Mouse (Mus musculus): ENCODE data around the gene Gpc3. TPM values are rescaled to one million over a fixed set of nuclear protein-coding genes. Genes with fewer than 3 reads are reported as not detected.
"Not testable (repeated sequence)": the region's sequence is repeated elsewhere in the genome, so short reads cannot be mapped to it uniquely, and the experiment has no call there.

Gpc3 gene
- polyA plus RNA-seq, 1 experiment, result not detected

DNA sequence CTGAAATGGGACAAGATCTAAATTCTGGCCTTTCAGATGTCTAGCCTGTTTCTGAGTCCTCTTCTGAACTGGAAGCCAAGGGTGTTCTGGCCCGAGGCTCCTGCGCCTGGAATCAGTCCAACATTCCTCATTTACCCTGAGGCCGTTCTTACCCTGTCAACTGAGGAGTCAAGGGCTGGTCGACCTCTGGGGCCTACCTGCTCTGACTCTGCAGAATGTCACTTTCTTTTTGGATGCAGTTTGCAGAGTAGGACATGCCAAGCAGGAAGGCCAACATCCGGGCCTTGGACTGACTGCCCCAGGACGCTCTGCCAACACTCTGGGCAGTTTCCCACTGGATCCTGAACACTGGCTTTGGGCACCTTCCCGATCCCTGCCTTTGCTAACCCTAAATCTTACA is 352.2 kb downstream of the Gpc3 start:
- no peak overlapping the region for H3K4me3 ChIP-seq
- TF ChIP-seq CEBPB (IDR thresholded peaks at IDR 0.05; ENCODE audit: insufficient read depth, poor library complexity, severe bottlenecking) (no peak), E2F4 (IDR thresholded peaks at IDR 0.05; ENCODE audit: insufficient read depth) (no peak), SRF (IDR thresholded peaks at IDR 0.05; ENCODE audit: control insufficient read depth, insufficient read length, low read depth) (no peak), USF1 (IDR thresholded peaks at IDR 0.05; ENCODE audit: low read depth) (no peak), MYOD1 (IDR thresholded peaks at IDR 0.05; ENCODE audit: control insufficient read depth in 1 of 3, insufficient read length in 2 of 3, low read depth in 2 of 3) (no peak), MYOG (IDR thresholded peaks at IDR 0.05; ENCODE audit: control insufficient read depth in 1 of 3, insufficient read depth in 1 of 3, insufficient read length in 2 of 3, low read depth in 2 of 3) (no peak), POLR2AphosphoS2 (IDR thresholded peaks at IDR 0.05; ENCODE audit: insufficient read length, low read depth) (no peak), MAX (IDR thresholded peaks at IDR 0.05; ENCODE audit: low read depth) (no peak), POLR2A (IDR thresholded peaks at IDR 0.05; ENCODE audit: insufficient read length, low read depth) (no peak), TCF3 (IDR thresholded peaks at IDR 0.05; ENCODE audit: insufficient read length, low read depth) (no peak), TCF12 (IDR thresholded peaks at IDR 0.05; ENCODE audit: insufficient read depth, poor library complexity, severe bottlenecking) (no peak), REST (IDR thresholded peaks at IDR 0.05; ENCODE audit: insufficient read depth, insufficient read length) (no peak)
- no peak overlapping the region for H3K4me2 ChIP-seq (ENCODE audit: low read depth)

DNA sequence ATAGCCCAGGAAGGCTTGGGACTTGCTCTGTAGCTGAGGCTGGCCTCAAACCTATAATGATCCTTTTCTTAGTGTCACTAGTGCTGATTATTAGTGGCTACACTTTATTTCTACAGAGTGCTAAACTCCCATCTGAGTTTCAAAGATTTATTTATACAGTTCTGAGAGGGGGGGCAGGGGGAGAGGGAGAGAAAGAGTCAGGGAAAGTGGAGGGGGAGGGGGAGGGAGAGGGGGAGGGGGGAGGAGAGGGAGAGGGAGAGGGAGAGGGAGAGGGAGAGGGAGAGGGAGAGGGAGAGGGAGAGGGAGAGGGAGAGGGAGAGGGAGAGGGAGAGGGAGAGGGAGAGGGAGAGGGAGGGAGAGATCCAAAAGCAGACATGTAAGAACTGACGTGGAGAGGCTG is 354.0 kb downstream of the Gpc3 start:
- not testable (repeated sequence) for H3K27me3 ChIP-seq (ENCODE audit: control insufficient read depth, insufficient read depth, insufficient read length); H3K4me3 ChIP-seq; H3ac ChIP-seq (ENCODE audit: control insufficient read depth, insufficient read length); H3K4me2 ChIP-seq (ENCODE audit: low read depth); H3K79me2 ChIP-seq (ENCODE audit: control insufficient read depth, insufficient read depth); H3K36me3 ChIP-seq (ENCODE audit: control insufficient read depth, insufficient read depth)

More for the DNA sequence above, 352.2 kb downstream of the Gpc3 start:
- H3K36me3 ChIP-seq (ENCODE audit: control insufficient read depth, insufficient read depth), result no peaks in the 10 kb centered on the region
- no peak overlapping the region for H3ac ChIP-seq (ENCODE audit: control insufficient read depth, insufficient read length)
- no peaks in the 10 kb centered on the region for H3K79me2 ChIP-seq (ENCODE audit: control insufficient read depth, insufficient read depth)
- H3K27me3 ChIP-seq (ENCODE audit: control insufficient read depth, insufficient read depth, insufficient read length), result no peaks in the 10 kb centered on the region

DNA sequence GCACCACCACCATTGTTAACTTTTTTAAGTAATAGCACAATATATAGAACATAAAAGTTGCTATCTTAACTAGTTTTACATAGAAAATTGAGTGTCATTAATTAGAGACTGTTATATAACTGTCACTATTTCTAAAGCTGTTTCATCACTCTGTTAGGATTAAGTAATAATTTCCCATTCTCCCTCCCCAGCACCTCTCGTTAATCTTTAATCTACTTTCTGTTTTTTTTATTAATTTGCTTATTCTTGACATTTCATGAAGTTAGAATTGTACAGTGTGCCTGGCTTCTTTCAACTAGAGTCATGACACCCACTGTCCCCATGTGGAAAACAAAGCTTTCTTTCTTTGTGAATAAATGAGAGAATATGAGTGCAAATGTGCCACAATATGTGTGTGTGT is 359.2 kb downstream of the Gpc3 start:
- no peak overlapping the region for H3ac ChIP-seq (ENCODE audit: control insufficient read depth, insufficient read length)
- H3K4me3 ChIP-seq, result no peak overlapping the region
- no peaks in the 10 kb centered on the region for H3K79me2 ChIP-seq (ENCODE audit: control insufficient read depth, insufficient read depth)
- no peak overlapping the region for H3K4me2 ChIP-seq (ENCODE audit: low read depth)
- TF ChIP-seq E2F4 (IDR thresholded peaks at IDR 0.05; ENCODE audit: insufficient read depth), result no peak
- H3K36me3 ChIP-seq (ENCODE audit: control insufficient read depth, insufficient read depth), result no peaks in the 10 kb centered on the region
- no peaks in the 10 kb centered on the region for H3K27me3 ChIP-seq (ENCODE audit: control insufficient read depth, insufficient read depth, insufficient read length)

DNA sequence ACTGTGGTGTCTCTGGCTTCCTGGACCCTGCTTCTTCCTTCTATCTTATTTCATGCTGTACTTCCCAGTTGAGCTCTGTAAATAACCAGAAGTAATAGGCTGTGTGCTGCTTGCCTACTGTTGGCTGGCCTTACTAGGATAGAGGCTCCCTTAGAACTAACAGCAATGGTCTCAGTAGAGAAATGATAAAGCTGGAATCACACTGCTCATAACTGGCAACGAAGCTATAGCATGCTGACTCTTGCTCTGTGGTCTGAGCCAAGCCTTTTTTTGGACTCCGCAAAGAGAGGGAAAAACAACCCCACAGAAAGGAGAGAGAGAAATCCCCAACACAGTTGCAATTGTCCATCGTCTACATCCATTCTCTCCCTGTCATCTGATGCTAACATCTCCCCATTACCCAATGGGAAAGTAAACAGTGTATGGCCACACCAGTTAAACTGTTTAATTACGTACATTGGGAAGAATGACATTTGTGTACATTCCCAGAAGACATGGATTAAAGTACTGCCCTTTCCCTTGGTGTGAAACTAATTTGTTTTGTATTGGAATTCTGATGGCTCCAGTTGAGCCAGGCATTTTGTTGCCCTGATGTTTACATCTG is 368.0 kb downstream of the Gpc3 start:
- Histone ChIP-seq H3K79me2 (ENCODE audit: control insufficient read depth, insufficient read depth) (no peaks in the 10 kb centered on the region), H3K4me3 (no peak overlapping the region), H3K27me3 (ENCODE audit: control insufficient read depth, insufficient read depth, insufficient read length) (no peaks in the 10 kb centered on the region), H3K36me3 (ENCODE audit: control insufficient read depth, insufficient read depth) (no peaks in the 10 kb centered on the region), H3K4me2 (ENCODE audit: low read depth) (no peak overlapping the region), H3ac (ENCODE audit: control insufficient read depth, insufficient read length) (no peak overlapping the region)
- no peak for TF ChIP-seq REST (IDR thresholded peaks at IDR 0.05; ENCODE audit: insufficient read depth, insufficient read length)
- TF ChIP-seq MYOD1 (IDR thresholded peaks at IDR 0.05; ENCODE audit: control insufficient read depth in 1 of 3, insufficient read length in 2 of 3, low read depth in 2 of 3), result no peak
- no peak for TF ChIP-seq TCF3 (IDR thresholded peaks at IDR 0.05; ENCODE audit: insufficient read length, low read depth)
- no peak for TF ChIP-seq E2F4 (IDR thresholded peaks at IDR 0.05; ENCODE audit: insufficient read depth)
- TF ChIP-seq CEBPB (IDR thresholded peaks at IDR 0.05; ENCODE audit: insufficient read depth, poor library complexity, severe bottlenecking), result no peak
- TF ChIP-seq MYOG (IDR thresholded peaks at IDR 0.05; ENCODE audit: control insufficient read depth in 1 of 3, insufficient read depth in 1 of 3, insufficient read length in 2 of 3, low read depth in 2 of 3), result no peak
- TF ChIP-seq MAX (IDR thresholded peaks at IDR 0.05; ENCODE audit: low read depth), result no peak
- no peak for TF ChIP-seq POLR2A (IDR thresholded peaks at IDR 0.05; ENCODE audit: insufficient read length, low read depth)
- TF ChIP-seq POLR2AphosphoS2 (IDR thresholded peaks at IDR 0.05; ENCODE audit: insufficient read length, low read depth), result no peak
- TF ChIP-seq TCF12 (IDR thresholded peaks at IDR 0.05; ENCODE audit: insufficient read depth, poor library complexity, severe bottlenecking), result no peak
- no peak for TF ChIP-seq SRF (IDR thresholded peaks at IDR 0.05; ENCODE audit: control insufficient read depth, insufficient read length, low read depth)
- no peak for TF ChIP-seq USF1 (IDR thresholded peaks at IDR 0.05; ENCODE audit: low read depth)

DNA sequence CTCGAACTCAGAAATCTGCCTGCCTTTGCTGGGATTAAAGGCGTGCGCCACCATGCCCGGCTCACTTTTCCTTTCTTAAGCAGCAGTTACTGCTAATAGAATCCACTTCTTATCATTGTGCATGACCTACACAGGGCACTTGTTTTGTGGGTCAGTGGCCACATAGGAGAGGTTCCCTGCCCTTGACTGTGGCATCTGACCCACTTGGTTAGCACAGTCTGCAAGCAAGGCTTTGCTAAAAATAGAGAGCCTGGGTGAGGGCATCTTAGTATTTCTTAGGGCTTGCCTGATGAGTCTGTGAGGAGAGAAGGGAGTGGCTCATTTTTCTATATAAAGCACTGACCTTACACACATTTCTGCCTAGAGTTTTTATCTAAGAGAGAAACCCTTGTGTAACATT is 376.3 kb downstream of the Gpc3 start:
- no peak for TF ChIP-seq E2F4 (IDR thresholded peaks at IDR 0.05; ENCODE audit: insufficient read depth)
- no peak for TF ChIP-seq MYOD1 (IDR thresholded peaks at IDR 0.05; ENCODE audit: control insufficient read depth in 1 of 3, insufficient read length in 2 of 3, low read depth in 2 of 3)
- TF ChIP-seq POLR2A (IDR thresholded peaks at IDR 0.05; ENCODE audit: insufficient read length, low read depth), result no peak
- TF ChIP-seq TCF3 (IDR thresholded peaks at IDR 0.05; ENCODE audit: insufficient read length, low read depth), result no peak
- TF ChIP-seq MAX (IDR thresholded peaks at IDR 0.05; ENCODE audit: low read depth), result no peak
- no peak for TF ChIP-seq MYOG (IDR thresholded peaks at IDR 0.05; ENCODE audit: control insufficient read depth in 1 of 3, insufficient read depth in 1 of 3, insufficient read length in 2 of 3, low read depth in 2 of 3)
- no peak for TF ChIP-seq TCF12 (IDR thresholded peaks at IDR 0.05; ENCODE audit: insufficient read depth, poor library complexity, severe bottlenecking)
- TF ChIP-seq USF1 (IDR thresholded peaks at IDR 0.05; ENCODE audit: low read depth), result no peak
- TF ChIP-seq CEBPB (IDR thresholded peaks at IDR 0.05; ENCODE audit: insufficient read depth, poor library complexity, severe bottlenecking), result no peak
- no peak for TF ChIP-seq SRF (IDR thresholded peaks at IDR 0.05; ENCODE audit: control insufficient read depth, insufficient read length, low read depth)
- no peak for TF ChIP-seq REST (IDR thresholded peaks at IDR 0.05; ENCODE audit: insufficient read depth, insufficient read length)
- TF ChIP-seq POLR2AphosphoS2 (IDR thresholded peaks at IDR 0.05; ENCODE audit: insufficient read length, low read depth), result no peak
- Histone ChIP-seq H3K36me3 (ENCODE audit: control insufficient read depth, insufficient read depth) (no peaks in the 10 kb centered on the region), H3K79me2 (ENCODE audit: control insufficient read depth, insufficient read depth) (no peaks in the 10 kb centered on the region), H3ac (ENCODE audit: control insufficient read depth, insufficient read length) (no peak overlapping the region), H3K27me3 (ENCODE audit: control insufficient read depth, insufficient read depth, insufficient read length) (no peaks in the 10 kb centered on the region), H3K4me2 (ENCODE audit: low read depth) (no peak overlapping the region), H3K4me3 (no peak overlapping the region)
